In the genomic region with DNA sequence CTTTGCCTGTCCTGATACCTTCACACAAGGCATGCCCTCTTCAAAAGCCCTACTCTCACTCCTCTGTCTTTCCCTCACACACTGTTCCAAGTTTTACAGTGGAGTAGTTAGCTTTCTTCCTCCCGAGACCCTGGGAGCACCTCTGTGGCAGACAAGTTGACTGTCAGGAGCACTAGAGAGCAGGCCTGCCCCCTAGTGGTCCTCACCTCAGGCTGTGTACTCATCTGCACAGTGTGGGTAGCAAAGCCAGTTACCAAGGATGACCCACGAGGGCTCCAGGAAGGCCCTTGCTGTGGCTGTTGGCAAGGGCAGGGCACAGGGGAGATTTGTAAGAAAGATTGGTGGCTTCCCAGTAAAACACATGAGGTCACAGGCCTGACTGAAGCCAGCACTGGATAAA, we compare ENCODE assay signal across 10 mouse cellular contexts. TPM values are rescaled to one million over a fixed set of nuclear protein-coding genes. Genes with fewer than 3 reads are reported as not detected.
DNase-seq lines count a peak whose midpoint lies in the region; ATAC-seq and TF ChIP-seq lines count a peak whose summit lies in the region.
"Had no signal": no experiment of that assay in that cellular context is flagged by ENCODE, and none has a peak within 500 bp of the region (broad histone marks: within the 10 kb centered on the region; RNA-seq: fewer than 3 reads in every experiment).

No protein-coding gene starts in this region.

- H3K36me3 ChIP-seq in hindbrain, embryonic 14.5 days (replicated peaks; ENCODE audit: control insufficient read depth, insufficient read depth): no peaks in the 10 kb centered on the region
- no peaks in the 10 kb centered on the region for H3K36me3 ChIP-seq in hindbrain, embryonic 12.5 days
- no peaks in the 10 kb centered on the region for H3K36me3 ChIP-seq in C2C12 (ENCODE audit: control insufficient read depth, insufficient read depth)
- no peaks in the 10 kb centered on the region for H3K36me3 ChIP-seq in forebrain, embryonic 15.5 days
- H3K36me3 ChIP-seq: embryonic facial prominence, embryonic 15.5 days; lung, embryonic 15.5 days had no signal

- no peaks in the 10 kb centered on the region for H3K79me2 ChIP-seq in C2C12 (ENCODE audit: control insufficient read depth, insufficient read depth)

- H3K79me3 ChIP-seq in C2C12 (ENCODE audit: low read depth): no peaks in the 10 kb centered on the region

- H3K4me2 ChIP-seq in hindbrain, embryonic 14.5 days (replicated peaks): no peak overlapping the region
- no peak overlapping the region for H3K4me2 ChIP-seq in hindbrain, embryonic 12.5 days (replicated peaks)
- H3K4me2 ChIP-seq in forebrain, embryonic 15.5 days (replicated peaks): no peak overlapping the region
- H3K4me2 ChIP-seq: embryonic facial prominence, embryonic 15.5 days; lung, embryonic 15.5 days had no signal

- ATAC-seq in hindbrain, embryonic 14.5 days (ENCODE audit: low FRiP score): 0 out of 2 replicates have a peak, but pooled peaks have one; percentile 35
- ATAC-seq in hindbrain, embryonic 12.5 days (ENCODE audit: low FRiP score): no peak
- ATAC-seq in forebrain, embryonic 15.5 days (replicated peaks): peak; percentile 44; the same call in 1 of the 2 replicates

- H3ac ChIP-seq in C2C12 (ENCODE audit: control insufficient read depth, insufficient read length, low read depth): no peak overlapping the region

- H3K9me3 ChIP-seq in hindbrain, embryonic 14.5 days (ENCODE audit: control insufficient read depth, low read length): no peaks in the 10 kb centered on the region
- no peaks in the 10 kb centered on the region for H3K9me3 ChIP-seq in hindbrain, embryonic 12.5 days (replicated peaks)
- no peaks in the 10 kb centered on the region for H3K9me3 ChIP-seq in forebrain, embryonic 15.5 days
- H3K9me3 ChIP-seq: embryonic facial prominence, embryonic 15.5 days; lung, embryonic 15.5 days had no signal

- 18% methylated on average over 2 of the region's 2 CpGs for WGBS in hindbrain, embryonic 14.5 days
- 13% methylated on average over 2 of the region's 2 CpGs for WGBS in hindbrain, embryonic 12.5 days
- WGBS in forebrain, embryonic 15.5 days: 8% methylated on average over 2 of the region's 2 CpGs

- peak; percentile 45 for DNase-seq in hindbrain, embryonic 14.5 days (ENCODE audit: low spot score)
- peak; percentile 38 for DNase-seq in T-cell, adult 2 months (ENCODE audit: low spot score)
- DNase-seq in kidney, postnatal 25 days: peak; percentile 74 to 86
- DNase-seq in mesoderm, embryonic 11.5 days (ENCODE audit: low read depth, low spot score): peak; percentile 52
- no peak for DNase-seq in ovary, postnatal 10 days (ENCODE audit: low spot score)

- peaks cover 9% of the 10 kb centered on the region for H3K27me3 ChIP-seq in hindbrain, embryonic 14.5 days (ENCODE audit: control insufficient read depth, insufficient read depth, low read length)
- H3K27me3 ChIP-seq in hindbrain, embryonic 12.5 days: peaks cover 38% of the 10 kb centered on the region
- peaks cover 19% of the 10 kb centered on the region for H3K27me3 ChIP-seq in C2C12 (ENCODE audit: control insufficient read depth, insufficient read depth, insufficient read length)
- H3K27me3 ChIP-seq in forebrain, embryonic 15.5 days: peaks cover 10% of the 10 kb centered on the region; the same call in 1 of the 2 replicates
- H3K27me3 ChIP-seq: embryonic facial prominence, embryonic 15.5 days had no signal

- peak; percentile 82 for TF ChIP-seq CTCF in C2C12 (IDR thresholded peaks at IDR 0.05; ENCODE audit: control insufficient read depth, insufficient read depth, insufficient read length)

- no peak overlapping the region for H3K27ac ChIP-seq in hindbrain, embryonic 14.5 days
- no peak overlapping the region for H3K27ac ChIP-seq in hindbrain, embryonic 12.5 days
- H3K27ac ChIP-seq in forebrain, embryonic 15.5 days (replicated peaks): no peak overlapping the region
- H3K27ac ChIP-seq: embryonic facial prominence, embryonic 15.5 days; lung, embryonic 15.5 days had no signal

- H3K4me1 ChIP-seq in hindbrain, embryonic 14.5 days (replicated peaks; ENCODE audit: control insufficient read depth, insufficient read depth, low read length): no peaks in the 10 kb centered on the region
- no peaks in the 10 kb centered on the region for H3K4me1 ChIP-seq in hindbrain, embryonic 12.5 days
- no peaks in the 10 kb centered on the region for H3K4me1 ChIP-seq in forebrain, embryonic 15.5 days
- H3K4me1 ChIP-seq: embryonic facial prominence, embryonic 15.5 days had no signal

- H3K4me3 ChIP-seq in hindbrain, embryonic 14.5 days (replicated peaks; ENCODE audit: low read length): no peak overlapping the region
- H3K4me3 ChIP-seq in hindbrain, embryonic 12.5 days: no peak overlapping the region
- no peak overlapping the region for H3K4me3 ChIP-seq in C2C12 (ENCODE audit: insufficient read depth, poor library complexity, severe bottlenecking)
- H3K4me3 ChIP-seq in forebrain, embryonic 15.5 days: no peak overlapping the region
- H3K4me3 ChIP-seq: embryonic facial prominence, embryonic 15.5 days; lung, embryonic 15.5 days had no signal

- H3K9ac ChIP-seq in hindbrain, embryonic 14.5 days: no peak overlapping the region
- no peak overlapping the region for H3K9ac ChIP-seq in hindbrain, embryonic 12.5 days
- no peak overlapping the region for H3K9ac ChIP-seq in forebrain, embryonic 15.5 days (replicated peaks)
- H3K9ac ChIP-seq: embryonic facial prominence, embryonic 15.5 days; lung, embryonic 15.5 days had no signal

TF ChIP-seq in C2C12, 6 proteins besides CTCF, POLR2A, EP300 and RAD21:
- TF ChIP-seq MAX (IDR thresholded peaks at IDR 0.05) (no peak), USF1 (IDR thresholded peaks at IDR 0.05; ENCODE audit: low read depth) (no peak), MYOD1 (IDR thresholded peaks at IDR 0.05; ENCODE audit: control insufficient read depth, insufficient read length, low read depth) (no peak), FOSL1 (IDR thresholded peaks at IDR 0.05; ENCODE audit: insufficient read depth, low read length, poor library complexity, severe bottlenecking) (no peak), CEBPB (IDR thresholded peaks at IDR 0.05; ENCODE audit: low read depth) (no peak), MYOG (IDR thresholded peaks at IDR 0.05; ENCODE audit: control insufficient read depth, extremely low read depth, insufficient read length) (no peak)

RNA-seq across cellular contexts. Expression of gene Plin1, which starts 5.6 kb away (rescaled TPM):
- polyA plus RNA-seq in hindbrain, embryonic 14.5 days (2014; fragmentation: Nextera tagmentation; extraction: Ambion mirVana): 0.19 and 0.26 TPM in 2 replicates
- not detected in 2 replicates for polyA plus RNA-seq in hindbrain, embryonic 12.5 days (2016; fragmentation: Nextera tagmentation; extraction: Ambion mirVana)
- polyA plus RNA-seq in C2C12 (2012; fragmentation: generic; extraction: Trizol): not detected
- polyA plus RNA-seq in forebrain, embryonic 15.5 days (2015; fragmentation: Nextera tagmentation; extraction: Ambion mirVana): not detected in 2 replicates
- polyA plus RNA-seq: lung, embryonic 15.5 days had no signal

RNA-seq across cellular contexts. Expression of gene Kif7, which starts 11.6 kb away (rescaled TPM):
- polyA plus RNA-seq in hindbrain, embryonic 14.5 days (2014; fragmentation: Nextera tagmentation; extraction: Ambion mirVana): 1.8 and 2.0 TPM in 2 replicates
- 6.7 and 6.9 TPM in 2 replicates for polyA plus RNA-seq in hindbrain, embryonic 12.5 days (2016; fragmentation: Nextera tagmentation; extraction: Ambion mirVana)
- 5.5 TPM for polyA plus RNA-seq in C2C12 (2012; fragmentation: generic; extraction: Trizol)
- polyA plus RNA-seq in forebrain, embryonic 15.5 days (2015; fragmentation: Nextera tagmentation; extraction: Ambion mirVana): 3.3 and 3.4 TPM in 2 replicates

RNA-seq across cellular contexts. Expression of gene Pex11a, which starts 15.8 kb away (rescaled TPM):
- 14.3 and 14.4 TPM in 2 replicates for polyA plus RNA-seq in hindbrain, embryonic 14.5 days (2014; fragmentation: Nextera tagmentation; extraction: Ambion mirVana)
- polyA plus RNA-seq in hindbrain, embryonic 12.5 days (2016; fragmentation: Nextera tagmentation; extraction: Ambion mirVana): 6.8 and 9.5 TPM in 2 replicates
- 2.2 TPM for polyA plus RNA-seq in C2C12 (2012; fragmentation: generic; extraction: Trizol)
- polyA plus RNA-seq in forebrain, embryonic 15.5 days (2015; fragmentation: Nextera tagmentation; extraction: Ambion mirVana): 16.9 and 18.8 TPM in 2 replicates

RNA-seq across cellular contexts. Expression of gene Wdr93, which starts 15.9 kb away (rescaled TPM):
- polyA plus RNA-seq in hindbrain, embryonic 14.5 days (2014; fragmentation: Nextera tagmentation; extraction: Ambion mirVana): 0.57 and 1.0 TPM in 2 replicates
- polyA plus RNA-seq in hindbrain, embryonic 12.5 days (2016; fragmentation: Nextera tagmentation; extraction: Ambion mirVana): 0.57 and 0.72 TPM in 2 replicates
- polyA plus RNA-seq in C2C12 (2012; fragmentation: generic; extraction: Trizol): 0.04 TPM
- polyA plus RNA-seq in forebrain, embryonic 15.5 days (2015; fragmentation: Nextera tagmentation; extraction: Ambion mirVana): 0.23 and 0.85 TPM in 2 replicates
